Mouse (Mus musculus) cerebellum, adult 11 months (tissue): ENCODE results near the gene Gabrb3.

Experiments
- DNase-seq: peaks from one replicate; pipeline ENCODE4 v3.0.0; 2022

The Gabrb3 gene

GRCm38 (mm10) chr7:57419392-57419791 is at the start of gene Gabrb3:
TSS of gene Gabrb3 (plus strand) at chr7:57419692.
- DNase-seq: no peak

- no peak for DNase-seq
Observed at GRCm38 (mm10) chr7:57384112-57384511, 35.4 kb upstream of the Gabrb3 start.

GRCm38 (mm10) chr7:57386517-57387340 is 32.8 kb upstream of the Gabrb3 start, which contains the start of gene Gabrg3:
TSS of gene Gabrg3 (minus strand) at chr7:57387188.
- no peak for DNase-seq

GRCm38 (mm10) chr7:57387341-57387654 is 32.2 kb upstream of the Gabrb3 start:
- no peak for DNase-seq

GRCm38 (mm10) chr7:57390046-57390445 is 29.4 kb upstream of the Gabrb3 start:
- DNase-seq: no peak

- DNase-seq: no peak
Observed at GRCm38 (mm10) chr7:57393551-57393950, 25.9 kb upstream of the Gabrb3 start.

- no peak for DNase-seq
Observed at GRCm38 (mm10) chr7:57411163-57411562, 8.3 kb upstream of the Gabrb3 start.

GRCm38 (mm10) chr7:57412896-57413295 is 6.6 kb upstream of the Gabrb3 start:
- DNase-seq: no peak

GRCm38 (mm10) chr7:57421044-57421443 is 1.6 kb downstream of the Gabrb3 start:
- DNase-seq: no peak

GRCm38 (mm10) chr7:57422675-57423074 is 3.2 kb downstream of the Gabrb3 start:
- no peak for DNase-seq

- no peak for DNase-seq
Observed at GRCm38 (mm10) chr7:57448239-57448638, 28.7 kb downstream of the Gabrb3 start.

- DNase-seq: no peak
Observed at GRCm38 (mm10) chr7:57460354-57460753, 40.9 kb downstream of the Gabrb3 start.

GRCm38 (mm10) chr7:57471316-57471715 is 51.8 kb downstream of the Gabrb3 start:
- no peak for DNase-seq

- DNase-seq: peak; percentile 6
Observed at GRCm38 (mm10) chr7:57473811-57474525, 54.5 kb downstream of the Gabrb3 start.

GRCm38 (mm10) chr7:57482896-57483295 is 63.4 kb downstream of the Gabrb3 start:
- DNase-seq: no peak

- DNase-seq: no peak
Observed at GRCm38 (mm10) chr7:57486907-57487306, 67.4 kb downstream of the Gabrb3 start.

GRCm38 (mm10) chr7:57491795-57492194 is 72.3 kb downstream of the Gabrb3 start:
- DNase-seq: no peak

- DNase-seq: no peak
Observed at GRCm38 (mm10) chr7:57502809-57503208, 83.3 kb downstream of the Gabrb3 start.

GRCm38 (mm10) chr7:57508860-57509632 is 89.6 kb downstream of the Gabrb3 start:
- DNase-seq: no peak

- DNase-seq: peak; percentile 1
Observed at GRCm38 (mm10) chr7:57509681-57510141, 90.2 kb downstream of the Gabrb3 start, which contains the start of gene Gabra5. TSS of gene Gabra5 (minus strand) at chr7:57510059.

- DNase-seq: peak; percentile 17
Observed at GRCm38 (mm10) chr7:57512955-57513354, 93.5 kb downstream of the Gabrb3 start.

- DNase-seq: no peak
Observed at GRCm38 (mm10) chr7:57529451-57529850, 110.0 kb downstream of the Gabrb3 start.

- DNase-seq: no peak
Observed at GRCm38 (mm10) chr7:57529954-57530353, 110.5 kb downstream of the Gabrb3 start.
